Mouse (Mus musculus) midbrain, embryonic 12.5 days (tissue): Measurements from ENCODE around the gene Cisd3. TPM values are rescaled to one million over a fixed set of nuclear protein-coding genes. Genes with fewer than 3 reads are reported as not detected.
"Not testable (repeated sequence)": the region's sequence is repeated elsewhere in the genome, so short reads cannot be mapped to it uniquely, and the experiment has no call there.

ENCODE experiments used
- ATAC-seq: fragments of 200-750 bp; cut with Nextera tagmentation; 2 replicates; pipeline ENCODE4 v1.8.0; 2017; ENCODE audit warnings: low read depth, moderate TSS enrichment, moderate library complexity; ENCODE audit not compliant: low FRiP score
- H3K27ac ChIP-seq: fragments of 300-500 bp; sonication (generic); replicated peaks from 2 replicates; pipeline ENCODE4 v1.5.1; 2016; ENCODE audit warnings: mild to moderate bottlenecking
- H3K27me3 ChIP-seq: fragments of 300-500 bp; sonication (generic); 2 replicates; pipeline ENCODE4 v1.6.1; 2016; ENCODE audit warnings: mild to moderate bottlenecking
- H3K36me3 ChIP-seq: fragments of 300-500 bp; sonication (generic); 2 replicates; pipeline ENCODE4 v1.6.1; 2016
- H3K4me1 ChIP-seq: fragments of 300-500 bp; sonication (generic); 2 replicates; pipeline ENCODE4 v1.6.1; 2016
- H3K4me2 ChIP-seq: fragments of 300-500 bp; sonication (generic); replicated peaks from 2 replicates; pipeline ENCODE4 v1.6.1; 2016; ENCODE audit warnings: mild to moderate bottlenecking, moderate library complexity
- H3K4me3 ChIP-seq: fragments of 300-500 bp; sonication (generic); 2 replicates; pipeline ENCODE4 v1.5.1; 2016; ENCODE audit warnings: mild to moderate bottlenecking
- H3K9ac ChIP-seq: fragments of 300-500 bp; sonication (generic); replicated peaks from 2 replicates; pipeline ENCODE4 v1.6.1; 2016; ENCODE audit warnings: mild to moderate bottlenecking, moderate library complexity
- H3K9me3 ChIP-seq: fragments of 300-500 bp; sonication (generic); 2 replicates; pipeline ENCODE4 v1.6.1; 2016; ENCODE audit warnings: mild to moderate bottlenecking
- WGBS: fragments of 180-500 bp; shearing (Covaris S2); methylation state at CpG from one replicate; pipeline ENCODE4 v1.1.7; 2016; 5-methylcytosine and 5-hydroxymethylcytosine counted together
- polyA plus RNA-seq: library from polyadenylated mRNA; unstranded; fragments of >200 nt; fragmentation: Nextera tagmentation; extraction: Ambion mirVana; gene quantifications from 2 replicates; pipeline ENCODE4 v1.2.1, GENCODE M21; 2016

Cisd3 gene
- 12.4 and 13.5 TPM in 2 replicates for polyA plus RNA-seq

DNA sequence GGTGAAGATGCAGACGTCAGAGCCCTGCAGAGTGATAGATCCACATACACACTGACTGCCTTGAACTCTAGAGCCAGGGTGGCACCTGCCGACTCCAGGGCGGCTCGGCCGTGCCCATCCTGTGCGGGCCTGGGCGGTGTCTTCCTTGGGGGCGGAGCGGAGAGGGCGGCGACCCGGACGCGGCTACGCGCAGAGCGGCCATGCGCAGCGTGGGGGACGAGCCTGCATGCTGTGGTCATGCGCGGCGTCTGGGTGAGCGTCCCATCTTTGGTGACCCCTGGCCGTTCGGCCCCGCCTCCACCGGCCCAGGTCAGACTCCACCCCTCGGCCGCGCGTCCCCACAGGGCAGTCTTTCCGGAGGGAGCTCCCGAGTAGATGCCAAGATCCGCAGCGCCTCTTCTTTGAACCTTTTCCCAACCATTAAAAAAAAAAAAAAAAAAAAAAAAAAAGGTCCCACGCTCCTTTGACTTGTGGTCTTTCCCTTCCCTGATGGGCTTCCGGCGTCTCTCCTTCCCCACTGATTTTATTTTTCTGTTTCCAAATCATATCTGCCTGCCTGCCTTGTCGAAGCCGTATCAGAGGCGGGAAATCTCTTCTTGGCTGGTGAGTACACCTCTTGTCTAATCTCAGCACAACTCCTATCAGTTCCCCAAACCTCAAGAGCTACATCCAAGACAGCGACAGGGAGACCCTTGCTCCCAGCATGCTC is at the start of gene Cisd3:
TSS of gene Cisd3 (plus strand) at position 214 of the 709 bp plus-strand sequence.
- Histone ChIP-seq H3K27ac (peak within 1 kb of the TSS; percentile 30; the same call in 1 of the 2 replicates), H3K27me3 (0 out of 2 replicates have a peak, but pooled peaks cover 9% of the 10 kb centered on the region), H3K4me1 (peaks cover 12% of the 10 kb centered on the region), H3K4me2 (peak within 1 kb of the TSS; percentile 82), H3K36me3 (peaks cover 49% of the 10 kb centered on the region), H3K9me3 (no peaks in the 10 kb centered on the region), H3K9ac (peak within 1 kb of the TSS; percentile 56), H3K4me3 (peak within 1 kb of the TSS; percentile 45)
- 2% methylated on average over 43 of the region's 43 CpGs for whole genome bisulfite sequencing
- ATAC-seq, result peak; percentile 78

DNA sequence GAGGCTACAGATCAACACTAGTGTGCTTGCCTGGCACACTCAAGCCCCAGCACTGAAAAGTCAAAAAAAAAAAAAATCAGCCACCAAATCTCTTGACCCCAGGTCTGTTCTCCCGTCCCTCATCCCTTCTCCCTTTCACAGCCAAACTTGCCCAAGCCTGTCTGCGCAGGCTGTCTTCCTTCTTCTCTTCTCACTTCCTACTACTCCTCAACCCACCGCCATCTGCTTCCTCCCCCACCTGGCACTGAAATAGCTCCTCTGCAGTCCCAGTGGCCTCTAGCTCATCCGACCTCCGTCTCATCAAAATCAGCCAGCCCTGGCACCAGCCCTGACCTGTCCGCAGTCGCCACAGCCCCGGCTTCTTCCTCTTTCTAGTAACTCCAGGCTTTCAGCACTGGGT is 44.0 kb upstream of the Cisd3 start:
- no peak overlapping the region for H3K9ac ChIP-seq
- H3K27ac ChIP-seq, result no peak overlapping the region
- H3K4me2 ChIP-seq, result no peak overlapping the region
- no peaks in the 10 kb centered on the region for H3K4me1 ChIP-seq
- H3K4me3 ChIP-seq, result no peak overlapping the region
- H3K36me3 ChIP-seq, result no peaks in the 10 kb centered on the region
- no peaks in the 10 kb centered on the region for H3K9me3 ChIP-seq
- no peaks in the 10 kb centered on the region for H3K27me3 ChIP-seq
- WGBS, result 69% methylated on average over 8 of the region's 8 CpGs
- no peak for ATAC-seq

DNA sequence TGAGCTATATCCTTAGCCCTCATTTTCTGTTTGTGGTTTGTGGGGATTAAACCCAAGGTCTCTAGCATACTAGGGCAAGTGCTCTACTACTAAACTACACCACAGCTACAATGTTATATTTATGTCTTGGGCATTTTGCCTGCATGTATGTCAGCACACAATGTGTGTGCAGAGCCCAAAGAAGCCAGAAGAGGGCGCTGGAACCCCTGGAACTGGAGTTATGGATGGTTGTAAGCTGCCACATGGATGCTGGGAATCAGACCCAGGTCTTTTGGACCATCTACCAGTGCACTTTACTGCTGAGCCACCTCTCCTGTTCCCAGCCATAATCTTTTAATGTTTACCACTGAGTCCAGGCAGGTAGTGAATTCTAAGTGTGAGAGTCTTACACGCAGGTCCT is 42.9 kb upstream of the Cisd3 start:
- Histone ChIP-seq H3K9me3 (no peaks in the 10 kb centered on the region), H3K27me3 (no peaks in the 10 kb centered on the region), H3K4me3 (no peak overlapping the region), H3K9ac (no peak overlapping the region), H3K27ac (no peak overlapping the region), H3K36me3 (no peaks in the 10 kb centered on the region), H3K4me2 (no peak overlapping the region), H3K4me1 (no peaks in the 10 kb centered on the region)
- ATAC-seq, result no peak
- 46% methylated on average over 2 of the region's 2 CpGs for WGBS

DNA sequence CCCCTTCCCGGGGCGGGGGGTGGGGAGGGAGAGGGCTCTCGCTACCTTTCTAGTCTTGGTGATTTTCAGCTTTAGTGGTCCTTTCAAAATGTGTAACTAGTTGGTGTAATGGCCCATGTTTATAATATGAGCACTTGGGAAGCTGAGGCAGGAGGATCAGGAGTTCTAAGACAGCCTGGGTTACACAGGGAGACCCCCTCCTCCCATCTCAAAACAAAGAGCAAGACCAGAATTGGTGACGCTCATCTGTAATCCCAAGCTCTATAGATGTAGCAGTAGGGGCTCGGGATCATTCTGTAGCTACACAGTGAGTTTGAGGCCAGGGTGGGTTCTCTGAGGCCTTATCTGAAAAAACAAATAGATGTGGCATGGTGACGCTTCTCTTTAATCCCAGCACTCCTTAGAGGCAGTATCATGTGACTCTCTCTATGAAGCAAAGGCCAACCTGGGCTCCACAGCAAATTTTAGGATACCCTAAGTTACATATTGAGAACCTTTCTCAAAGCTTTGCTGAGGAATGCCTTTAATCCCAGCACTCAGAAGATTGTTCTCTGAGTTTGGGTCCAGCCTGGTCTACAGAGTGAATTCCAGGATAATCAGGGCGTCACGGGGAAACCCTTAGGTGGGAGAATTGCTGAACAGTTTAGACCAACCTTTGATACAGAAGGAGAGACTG is 42.1 kb upstream of the Cisd3 start:
- 83% methylated on average over 8 of the region's 8 CpGs for WGBS
- ATAC-seq, result no peak

DNA sequence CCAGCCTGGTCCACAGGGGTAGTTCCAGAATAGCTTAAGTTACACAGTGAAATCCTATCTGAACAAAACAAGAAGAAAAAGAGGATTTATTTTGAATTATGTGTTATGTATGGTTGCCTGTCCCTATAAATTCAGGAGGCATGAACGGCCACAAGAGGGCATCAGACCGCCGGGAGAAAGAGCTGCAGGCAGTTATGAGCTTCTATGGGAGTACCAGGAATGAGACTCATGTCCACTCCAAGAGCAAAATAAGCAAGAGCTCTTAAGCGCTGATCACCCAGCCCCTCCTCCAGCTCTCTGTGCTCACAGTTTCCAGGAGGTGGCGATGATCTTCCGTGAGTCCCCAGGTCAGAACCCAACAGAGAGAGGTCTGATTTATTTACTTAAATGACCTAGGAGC is 40.8 kb upstream of the Cisd3 start:
- H3K27ac ChIP-seq, result no peak overlapping the region
- no peak for ATAC-seq
- no peaks in the 10 kb centered on the region for H3K4me1 ChIP-seq
- no peak overlapping the region for H3K9ac ChIP-seq
- H3K36me3 ChIP-seq, result no peaks in the 10 kb centered on the region
- H3K27me3 ChIP-seq, result no peaks in the 10 kb centered on the region
- no peaks in the 10 kb centered on the region for H3K9me3 ChIP-seq
- H3K4me2 ChIP-seq, result no peak overlapping the region
- no peak overlapping the region for H3K4me3 ChIP-seq
- WGBS, result 4% methylated on average over 6 of the region's 6 CpGs

More for the DNA sequence above, 42.1 kb upstream of the Cisd3 start:
- H3K4me3 ChIP-seq, result no peak overlapping the region
- H3K27ac ChIP-seq, result no peak overlapping the region
- no peak overlapping the region for H3K9ac ChIP-seq
- no peaks in the 10 kb centered on the region for H3K36me3 ChIP-seq
- no peaks in the 10 kb centered on the region for H3K9me3 ChIP-seq
- no peaks in the 10 kb centered on the region for H3K4me1 ChIP-seq
- no peak overlapping the region for H3K4me2 ChIP-seq
- H3K27me3 ChIP-seq, result no peaks in the 10 kb centered on the region

DNA sequence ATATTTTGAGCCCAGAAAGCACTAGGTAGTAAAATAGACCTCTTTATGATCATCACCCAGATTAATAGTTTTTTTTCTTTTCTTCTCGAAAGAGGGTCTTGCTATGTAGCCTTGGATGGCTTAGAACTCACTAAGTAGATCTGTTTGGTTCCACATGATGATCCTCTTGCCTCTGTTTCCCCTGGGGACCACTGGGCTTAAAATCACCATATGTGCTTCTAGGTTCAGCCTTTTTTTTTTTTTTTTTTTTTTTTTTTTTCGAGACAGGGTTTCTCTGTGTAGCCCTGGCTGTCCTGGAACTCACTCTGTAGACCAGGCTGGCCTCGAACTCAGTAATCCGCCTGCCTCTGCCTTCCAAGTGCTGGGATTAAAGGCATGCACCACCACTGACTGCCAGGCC is 37.1 kb upstream of the Cisd3 start:
- H3K36me3 ChIP-seq, H3K27me3 ChIP-seq, H3K9me3 ChIP-seq, H3K9ac ChIP-seq, H3K4me3 ChIP-seq, H3K27ac ChIP-seq, H3K4me2 ChIP-seq, H3K4me1 ChIP-seq, ATAC-seq: not testable (repeated sequence)
- WGBS, result 93% methylated on average over 3 of the region's 4 CpGs

DNA sequence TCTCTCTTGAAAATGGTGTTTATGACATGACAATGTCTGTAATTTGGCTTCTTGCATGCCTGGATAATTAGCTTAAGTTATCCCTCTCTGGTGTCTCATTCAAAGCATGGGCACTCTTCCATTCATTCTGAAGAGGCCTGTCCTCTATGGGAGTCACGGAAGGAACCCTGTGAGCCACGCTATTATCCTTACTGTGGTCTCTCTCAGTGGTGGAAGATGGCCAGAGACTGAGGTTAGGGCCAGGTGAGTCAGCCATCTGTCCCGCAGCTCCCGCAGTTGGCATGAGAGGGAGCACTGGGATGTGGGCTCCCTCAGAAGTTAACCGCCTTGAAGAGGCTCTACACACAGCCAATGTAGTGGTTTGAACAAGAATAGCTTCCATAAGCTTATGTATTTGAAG is 35.3 kb upstream of the Cisd3 start:
- Histone ChIP-seq H3K27ac (no peak overlapping the region), H3K9me3 (no peaks in the 10 kb centered on the region), H3K4me2 (no peak overlapping the region), H3K27me3 (no peaks in the 10 kb centered on the region), H3K4me3 (no peak overlapping the region), H3K36me3 (no peaks in the 10 kb centered on the region), H3K9ac (no peak overlapping the region), H3K4me1 (peaks cover 3% of the 10 kb centered on the region; the same call in 1 of the 2 replicates)
- no peak for ATAC-seq
- WGBS, result 57% methylated on average over 5 of the region's 5 CpGs

GRCm38 (mm10) chr11:97653376-97653775 is 32.2 kb upstream of the Cisd3 start:
- not testable (repeated sequence) for H3K9ac ChIP-seq, H3K27me3 ChIP-seq, H3K4me1 ChIP-seq, H3K4me2 ChIP-seq, H3K27ac ChIP-seq, H3K36me3 ChIP-seq, H3K4me3 ChIP-seq, H3K9me3 ChIP-seq, ATAC-seq
- WGBS, result 94% methylated on average over 11 of the region's 11 CpGs

DNA sequence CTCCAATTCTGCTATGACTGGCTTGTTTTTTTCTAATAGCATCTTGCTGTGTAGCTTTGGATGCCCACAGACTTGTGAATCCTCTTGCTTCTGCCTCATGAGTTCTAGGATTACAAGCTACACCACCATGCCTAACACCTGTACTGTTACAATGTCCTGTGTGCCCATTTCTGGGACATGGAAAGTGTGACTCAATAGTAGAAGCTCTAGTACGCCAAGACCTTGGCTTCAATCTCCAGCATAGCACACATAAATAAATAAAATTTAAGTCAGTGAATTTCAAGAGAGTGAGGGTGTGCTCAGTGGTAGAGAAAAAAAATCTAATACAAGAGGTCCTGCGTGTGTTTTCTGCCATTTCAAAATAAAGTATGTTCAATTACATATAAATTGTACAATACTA is 31.4 kb upstream of the Cisd3 start:
- Histone ChIP-seq H3K9me3 (no peaks in the 10 kb centered on the region), H3K4me1 (peaks cover 9% of the 10 kb centered on the region), H3K9ac (no peak overlapping the region), H3K4me2 (no peak overlapping the region), H3K27me3 (peaks cover 6% of the 10 kb centered on the region; the same call in 1 of the 2 replicates), H3K27ac (no peak overlapping the region), H3K36me3 (no peaks in the 10 kb centered on the region), H3K4me3 (no peak overlapping the region)
- 83% methylated on average over 2 of the region's 2 CpGs for WGBS
- no peak for ATAC-seq

DNA sequence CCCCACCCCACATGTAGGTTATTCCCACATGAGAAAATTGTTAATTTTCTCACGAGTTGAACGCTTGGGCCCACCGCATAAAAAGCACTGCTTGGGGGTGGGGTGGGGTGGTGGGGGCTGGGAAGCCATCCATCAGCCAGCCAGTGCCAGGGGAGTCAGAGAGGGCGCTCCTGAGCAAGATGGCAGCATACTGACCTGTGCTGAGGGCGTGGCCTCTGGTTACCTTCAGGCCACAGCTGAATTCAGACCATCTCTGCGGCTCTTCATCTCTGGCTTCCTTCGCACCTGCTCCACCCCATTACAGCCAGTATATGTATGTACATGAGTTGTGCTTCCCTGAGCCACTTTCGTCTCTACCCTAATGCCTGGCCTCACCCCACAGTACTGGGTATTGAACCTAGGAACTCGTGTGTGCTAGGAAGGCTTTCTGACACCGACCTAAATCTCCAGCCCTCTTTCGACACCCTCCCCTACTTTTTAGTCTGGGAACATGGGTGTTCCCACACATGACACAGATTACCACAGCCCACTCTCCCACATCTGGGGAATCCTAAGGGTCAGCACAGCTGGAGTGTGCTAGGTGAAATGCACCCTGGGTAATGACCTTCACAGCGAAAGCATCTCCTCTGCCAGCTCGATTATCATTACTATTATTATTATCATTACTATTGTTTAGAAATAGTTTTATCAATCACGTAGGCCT is 29.2 kb upstream of the Cisd3 start:
- ATAC-seq, result no peak
- Histone ChIP-seq H3K9me3 (no peaks in the 10 kb centered on the region), H3K27ac (no peak overlapping the region), H3K36me3 (no peaks in the 10 kb centered on the region), H3K9ac (no peak overlapping the region), H3K4me3 (no peak overlapping the region), H3K27me3 (peaks cover 20% of the 10 kb centered on the region), H3K4me2 (no peak overlapping the region), H3K4me1 (peaks cover 24% of the 10 kb centered on the region)
- WGBS, result 73% methylated on average over 14 of the region's 14 CpGs

GRCm38 (mm10) chr11:97657184-97657945 is 28.3 kb upstream of the Cisd3 start:
- Histone ChIP-seq H3K4me2 (no peak overlapping the region), H3K4me1 (peaks cover 33% of the 10 kb centered on the region), H3K36me3 (no peaks in the 10 kb centered on the region), H3K9ac (no peak overlapping the region), H3K9me3 (no peaks in the 10 kb centered on the region), H3K4me3 (no peak overlapping the region), H3K27me3 (peaks cover 29% of the 10 kb centered on the region), H3K27ac (no peak overlapping the region)
- 54% methylated on average over 5 of the region's 6 CpGs for WGBS
- ATAC-seq, result no peak
